Mouse (Mus musculus) myocyte (in vitro differentiated cells): ENCODE data around the gene Smarca5. TPM values are rescaled to one million over a fixed set of nuclear protein-coding genes. Genes with fewer than 3 reads are reported as not detected.

Source experiments
- H3K27me3 ChIP-seq: one replicate; pipeline ENCODE4 v1.6.1; 2011; ENCODE audit not compliant: control insufficient read depth, insufficient read depth, insufficient read length
- H3K36me3 ChIP-seq: one replicate; pipeline ENCODE4 v1.6.1; 2011; ENCODE audit not compliant: control insufficient read depth, insufficient read depth
- H3K4me2 ChIP-seq: one replicate; pipeline ENCODE4 v1.6.1; 2011; ENCODE audit warnings: low read depth, control low read depth
- H3K4me3 ChIP-seq: one replicate; pipeline ENCODE4 v1.5.1; 2011; ENCODE audit warnings: mild to moderate bottlenecking, control low read depth, moderate library complexity
- H3K79me2 ChIP-seq: one replicate; pipeline ENCODE4 v1.6.1; 2011; ENCODE audit not compliant: control insufficient read depth, insufficient read depth
- H3ac ChIP-seq: one replicate; pipeline ENCODE4 v1.6.1; 2011; ENCODE audit not compliant: control insufficient read depth, insufficient read length
- CEBPB ChIP-seq: IDR thresholded peaks from 2 replicates; pipeline ENCODE4 v1.6.1; 2011; ENCODE audit warnings: mild to moderate bottlenecking, moderate library complexity; ENCODE audit not compliant: poor library complexity, insufficient read depth, severe bottlenecking
- E2F4 ChIP-seq: IDR thresholded peaks from one replicate; pipeline ENCODE4 v1.6.1; 2011; ENCODE audit warnings: mild to moderate bottlenecking, control low read depth, moderate library complexity; ENCODE audit not compliant: insufficient read depth
- MAX ChIP-seq: IDR thresholded peaks from one replicate; pipeline ENCODE4 v1.6.1; 2011; ENCODE audit warnings: low read depth, mild to moderate bottlenecking, control low read depth
- MYOD1 ChIP-seq, 3 experiments: IDR thresholded peaks; one replicate each; pipeline ENCODE4 v1.6.1; 2011; ENCODE audit warnings: control low read depth in 2 of 3, low read depth in 2 of 3, mild to moderate bottlenecking in 2 of 3, moderate library complexity in 1 of 3; ENCODE audit not compliant: insufficient read length in 2 of 3, control insufficient read depth in 1 of 3
- MYOG ChIP-seq, 3 experiments: IDR thresholded peaks; one replicate each; pipeline ENCODE4 v1.6.1; 2011; ENCODE audit warnings: control low read depth in 2 of 3, low read depth in 2 of 3, mild to moderate bottlenecking in 2 of 3; ENCODE audit not compliant: insufficient read length in 2 of 3, control insufficient read depth in 1 of 3, insufficient read depth in 1 of 3
- POLR2A ChIP-seq: IDR thresholded peaks from one replicate; pipeline ENCODE4 v1.6.1; 2011; ENCODE audit warnings: low read depth, mild to moderate bottlenecking, control low read depth, moderate library complexity; ENCODE audit not compliant: insufficient read length
- POLR2AphosphoS2 ChIP-seq: IDR thresholded peaks from one replicate; pipeline ENCODE4 v1.6.1; 2011; ENCODE audit warnings: low read depth, control low read depth; ENCODE audit not compliant: insufficient read length
- REST ChIP-seq: IDR thresholded peaks from one replicate; pipeline ENCODE4 v1.6.1; 2011; ENCODE audit warnings: mild to moderate bottlenecking, control low read depth, moderate library complexity; ENCODE audit not compliant: insufficient read depth, insufficient read length
- SRF ChIP-seq: IDR thresholded peaks from one replicate; pipeline ENCODE4 v1.6.1; 2011; ENCODE audit warnings: low read depth; ENCODE audit not compliant: control insufficient read depth, insufficient read length
- TCF12 ChIP-seq: IDR thresholded peaks from one replicate; pipeline ENCODE4 v1.6.1; 2011; ENCODE audit warnings: mild to moderate bottlenecking, control low read depth; ENCODE audit not compliant: poor library complexity, insufficient read depth, severe bottlenecking
- TCF3 ChIP-seq: IDR thresholded peaks from one replicate; pipeline ENCODE4 v1.6.1; 2011; ENCODE audit warnings: low read depth, control low read depth; ENCODE audit not compliant: insufficient read length
- USF1 ChIP-seq: IDR thresholded peaks from one replicate; pipeline ENCODE4 v1.6.1; 2011; ENCODE audit warnings: low read depth, mild to moderate bottlenecking, control low read depth, moderate library complexity
- polyA plus RNA-seq: library from polyadenylated mRNA; unstranded; fragments of >200 nt; fragmentation: generic; extraction: Trizol; gene quantifications from one replicate; pipeline ENCODE4 v1.2.1, GENCODE M21; 2012; ENCODE audit warnings: missing spikeins

Gene Smarca5
- polyA plus RNA-seq, 1 experiment: 13.5 TPM

DNA sequence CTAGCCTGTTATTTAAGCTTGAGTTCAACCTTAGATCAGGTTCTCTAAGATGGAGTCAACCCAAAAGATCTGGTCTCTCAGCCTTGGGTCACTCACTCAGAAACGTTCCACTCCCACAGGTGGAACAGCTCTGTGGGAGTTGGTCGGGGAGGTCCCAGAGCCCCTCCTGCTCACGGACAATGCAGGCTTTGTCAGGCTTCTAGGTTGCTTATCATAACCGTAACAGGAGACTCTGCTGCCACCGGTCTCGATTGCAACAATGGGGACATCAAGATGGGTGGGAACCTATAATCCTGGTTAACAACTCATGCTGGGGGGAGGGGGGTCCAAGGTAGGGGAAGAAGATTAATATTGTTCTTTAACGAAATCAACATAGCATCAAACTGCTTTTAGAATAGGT lies 13.1 kb upstream of the Smarca5 start:
- no peaks in the 10 kb centered on the region for H3K79me2 ChIP-seq
- no peak for TF ChIP-seq MAX
- no peak for TF ChIP-seq SRF
- TF ChIP-seq TCF12: no peak
- H3K36me3 ChIP-seq: no peaks in the 10 kb centered on the region

GRCm38 (mm10) chr8:80749091-80749490 lies 9.8 kb upstream of the Smarca5 start:
- Histone ChIP-seq H3K79me2 (no peaks in the 10 kb centered on the region), H3ac (no peak overlapping the region), H3K4me2 (no peak overlapping the region), H3K4me3 (no peak overlapping the region), H3K27me3 (no peaks in the 10 kb centered on the region), H3K36me3 (no peaks in the 10 kb centered on the region)
- TF ChIP-seq TCF12 (no peak), MYOG (IDR thresholded peaks at IDR 0.05; ENCODE audit: control insufficient read depth in 1 of 3, insufficient read depth in 1 of 3, insufficient read length in 2 of 3, low read depth in 2 of 3) (no peak), POLR2A (no peak), REST (no peak), SRF (no peak), MAX (no peak), MYOD1 (IDR thresholded peaks at IDR 0.05; ENCODE audit: control insufficient read depth in 1 of 3, insufficient read length in 2 of 3, low read depth in 2 of 3) (no peak), CEBPB (no peak), POLR2AphosphoS2 (no peak), E2F4 (no peak), TCF3 (no peak), USF1 (no peak)

More for the DNA sequence above, 13.1 kb upstream of the Smarca5 start:
- H3K4me2 ChIP-seq: no peak overlapping the region
- no peaks in the 10 kb centered on the region for H3K27me3 ChIP-seq
- no peak overlapping the region for H3K4me3 ChIP-seq
- H3ac ChIP-seq: no peak overlapping the region

- Histone ChIP-seq H3K36me3 (peaks cover 12% of the 10 kb centered on the region), H3K27me3 (no peaks in the 10 kb centered on the region), H3K79me2 (peaks cover 30% of the 10 kb centered on the region), H3K4me2 (peak overlapping the region; percentile 61), H3ac (peak overlapping the region; percentile 89), H3K4me3 (peak overlapping the region; percentile 94)
- TF ChIP-seq MAX (no peak), SRF (no peak), TCF12 (no peak), E2F4 (no peak), MYOD1 (IDR thresholded peaks at IDR 0.05; ENCODE audit: control insufficient read depth in 1 of 3, insufficient read length in 2 of 3, low read depth in 2 of 3) (no peak), TCF3 (no peak), MYOG (IDR thresholded peaks at IDR 0.05; ENCODE audit: control insufficient read depth in 1 of 3, insufficient read depth in 1 of 3, insufficient read length in 2 of 3, low read depth in 2 of 3) (no peak), CEBPB (no peak), USF1 (no peak), POLR2A (no peak), POLR2AphosphoS2 (no peak), REST (no peak)
Observed at GRCm38 (mm10) chr8:80739932-80740331, 635 bp upstream of the Smarca5 start.

DNA sequence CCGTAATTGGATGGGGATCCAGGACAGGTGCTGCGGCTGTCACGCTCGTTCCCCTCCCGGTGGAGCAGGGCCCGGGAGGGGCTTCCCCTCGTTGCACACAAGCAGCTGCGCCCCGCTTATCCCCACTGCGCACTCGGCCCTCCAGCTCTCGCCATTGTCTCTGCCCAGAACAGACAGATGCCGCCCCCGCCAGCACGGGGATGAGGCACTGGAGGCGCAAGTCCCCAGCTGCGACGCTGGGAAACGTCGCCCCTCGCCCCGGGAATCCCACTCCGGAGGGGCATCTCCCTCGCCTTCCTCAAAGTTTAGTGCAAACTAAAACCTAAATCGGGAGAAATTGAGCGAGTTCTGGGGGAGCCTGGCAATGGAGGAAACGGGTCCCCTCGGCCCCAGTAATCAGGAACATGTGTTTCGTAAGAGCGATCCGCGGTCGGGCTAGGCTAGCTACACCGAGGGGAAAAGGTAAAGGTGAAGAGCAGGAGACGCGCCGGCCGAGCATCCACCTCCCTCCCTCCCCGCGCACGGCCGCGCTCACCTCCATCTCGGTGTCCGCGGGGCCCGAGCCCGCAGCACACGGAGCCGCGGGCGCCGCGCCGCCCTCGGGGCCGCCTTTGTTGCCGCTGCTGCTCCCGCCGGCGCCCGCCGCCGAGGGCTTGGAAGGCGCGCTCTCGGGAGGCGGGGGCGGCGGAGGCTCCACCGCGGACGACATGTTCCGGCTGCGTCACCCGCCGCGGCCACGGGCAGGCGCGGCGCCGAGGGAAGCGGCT lies 726 bp downstream of the Smarca5 start:
- Histone ChIP-seq H3K36me3 (peaks cover 23% of the 10 kb centered on the region), H3ac (peak overlapping the region; percentile 89), H3K4me2 (peak overlapping the region; percentile 93), H3K27me3 (no peaks in the 10 kb centered on the region), H3K4me3 (peak overlapping the region; percentile 94), H3K79me2 (peaks cover 34% of the 10 kb centered on the region)
- no peak for TF ChIP-seq TCF3
- TF ChIP-seq POLR2AphosphoS2: no peak
- TF ChIP-seq MYOG (IDR thresholded peaks at IDR 0.05; ENCODE audit: control insufficient read depth in 1 of 3, insufficient read depth in 1 of 3, insufficient read length in 2 of 3, low read depth in 2 of 3): peak; percentile 4 to 74 (median 54)
- TF ChIP-seq USF1: no peak
- no peak for TF ChIP-seq TCF12
- no peak for TF ChIP-seq REST
- no peak for TF ChIP-seq SRF
- peak; percentile 19 for TF ChIP-seq POLR2A
- TF ChIP-seq CEBPB: no peak
- TF ChIP-seq E2F4: no peak
- TF ChIP-seq MYOD1 (IDR thresholded peaks at IDR 0.05; ENCODE audit: control insufficient read depth in 1 of 3, insufficient read length in 2 of 3, low read depth in 2 of 3): peak in 2 of 3 experiments; percentile 51 to 77
- TF ChIP-seq MAX: no peak
